Mouse (Mus musculus): ENCODE data around the gene Npepps. TPM values are rescaled to one million over a fixed set of nuclear protein-coding genes. Genes with fewer than 3 reads are reported as not detected.
A peak's percentile ranks its signal among the peaks of the same experiment; 100 is the strongest.
"Not testable (repeated sequence)": the region's sequence is repeated elsewhere in the genome, so short reads cannot be mapped to it uniquely, and the experiment has no call there.

Gene Npepps
- total RNA-seq, 2 experiments from 2014 or later = 150 to 154 TPM

- no peak for DNase-seq
Observed at GRCm38 (mm10) chr11:97292731-97293130, 12.3 kb upstream of the Npepps start.

GRCm38 (mm10) chr11:97289276-97290230 is 9.1 kb upstream of the Npepps start:
- peak; percentile 50 for DNase-seq

GRCm38 (mm10) chr11:97287643-97288042 is 7.2 kb upstream of the Npepps start:
- DNase-seq = no peak

GRCm38 (mm10) chr11:97286973-97287372 is 6.5 kb upstream of the Npepps start:
- DNase-seq = no peak

GRCm38 (mm10) chr11:97285852-97286775 is 5.7 kb upstream of the Npepps start:
- no peak for DNase-seq

- no peak for DNase-seq
Observed at GRCm38 (mm10) chr11:97284854-97285253, 4.4 kb upstream of the Npepps start.

- DNase-seq = no peak
Observed at GRCm38 (mm10) chr11:97282179-97282578, 1.7 kb upstream of the Npepps start.

- peak; percentile 52 to 56 for DNase-seq
Observed at GRCm38 (mm10) chr11:97279405-97280215, 828 bp downstream of the Npepps start.

GRCm38 (mm10) chr11:97279040-97279404 is 1.4 kb downstream of the Npepps start:
- DNase-seq = no peak

GRCm38 (mm10) chr11:97278456-97278855 is 2.0 kb downstream of the Npepps start:
- DNase-seq = no peak

GRCm38 (mm10) chr11:97277166-97277565 is 3.3 kb downstream of the Npepps start:
- no peak for DNase-seq

- no peak for DNase-seq
Observed at GRCm38 (mm10) chr11:97276019-97276418, 4.4 kb downstream of the Npepps start.

GRCm38 (mm10) chr11:97275349-97275748 is 5.1 kb downstream of the Npepps start:
- DNase-seq = no peak

GRCm38 (mm10) chr11:97274947-97275346 is 5.5 kb downstream of the Npepps start:
- not testable (repeated sequence) for DNase-seq

GRCm38 (mm10) chr11:97273613-97274012 is 6.8 kb downstream of the Npepps start:
- DNase-seq = no peak

GRCm38 (mm10) chr11:97272835-97273234 is 7.6 kb downstream of the Npepps start:
- DNase-seq = no peak

- not testable (repeated sequence) for DNase-seq
Observed at GRCm38 (mm10) chr11:97270004-97270403, 10.4 kb downstream of the Npepps start.

GRCm38 (mm10) chr11:97266544-97266943 is 13.9 kb downstream of the Npepps start:
- DNase-seq = not testable (repeated sequence)

GRCm38 (mm10) chr11:97249649-97250048 is 30.8 kb downstream of the Npepps start:
- DNase-seq = not testable (repeated sequence)

- no peak for DNase-seq
Observed at GRCm38 (mm10) chr11:97246510-97247159, 33.8 kb downstream of the Npepps start.

GRCm38 (mm10) chr11:97241321-97241720 is 39.1 kb downstream of the Npepps start:
- DNase-seq = peak; percentile 23 to 24

- DNase-seq = no peak
Observed at GRCm38 (mm10) chr11:97237976-97238375, 42.5 kb downstream of the Npepps start.

All from layer of hippocampus, postnatal 36 days (tissue).